Mouse (Mus musculus): Measurements from ENCODE around the gene Lce1e.
"Not testable (repeated sequence)": the region's sequence is repeated elsewhere in the genome, so short reads cannot be mapped to it uniquely, and the experiment has no call there.

Gene Lce1e

DNA sequence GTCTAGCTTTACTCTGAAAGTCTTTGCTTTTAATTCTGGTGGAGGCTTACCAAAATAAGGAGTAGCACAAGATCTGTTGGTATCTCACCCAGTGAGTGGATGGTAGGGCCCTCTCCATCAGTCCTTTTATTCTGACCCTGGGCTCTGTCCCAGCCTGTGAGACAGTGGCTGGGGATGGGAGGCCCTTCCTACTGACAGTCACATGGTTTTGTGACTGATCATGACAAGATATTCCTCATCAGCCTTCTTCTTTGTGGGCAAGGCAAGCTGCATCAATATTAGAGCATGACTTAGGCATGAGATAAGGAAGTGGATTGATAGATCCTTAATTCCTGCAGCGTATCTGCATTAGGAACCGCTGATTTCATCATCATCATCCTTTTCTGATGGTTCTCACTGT, at the start of gene Lce1e:
Gene Lce1e (minus strand): TSS at position 101 of the 400 bp plus-strand sequence.
- DNase-seq (ENCODE audit: low read depth): no peak

GRCm38 (mm10) chr3:92753197-92753596, 44.3 kb upstream of the Lce1e start:
- DNase-seq (ENCODE audit: low read depth): no peak

DNA sequence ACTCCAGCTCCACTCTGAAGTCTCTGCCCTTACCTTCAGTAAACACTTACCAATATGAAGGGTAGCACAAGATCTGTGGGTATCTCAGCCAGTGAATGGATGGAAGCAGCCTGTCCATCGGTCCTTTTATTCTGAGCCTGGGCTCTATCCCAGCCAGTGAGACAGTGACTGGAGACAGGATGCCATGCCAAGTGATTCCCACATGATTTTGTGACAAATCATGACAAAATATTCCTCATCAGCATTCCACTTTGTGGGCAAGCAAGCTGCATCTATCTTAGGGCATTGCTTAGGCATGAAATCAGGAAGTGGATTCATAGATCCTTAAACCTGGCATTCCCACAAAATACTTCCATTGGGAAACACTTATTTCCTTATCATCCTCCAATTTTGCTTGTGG, 43.4 kb upstream of the Lce1e start, which contains the start of gene Lce1g:
Gene Lce1g (minus strand): TSS at position 101 of the 400 bp plus-strand sequence.
- DNase-seq (ENCODE audit: low read depth): no peak

- DNase-seq (ENCODE audit: low read depth): no peak
These were observed 30.1 kb upstream of the Lce1e start, which contains the start of gene Gm38119 for GRCm38 (mm10) chr3:92738996-92739395. Gene Gm38119 (minus strand): TSS chr3:92739096.

DNA sequence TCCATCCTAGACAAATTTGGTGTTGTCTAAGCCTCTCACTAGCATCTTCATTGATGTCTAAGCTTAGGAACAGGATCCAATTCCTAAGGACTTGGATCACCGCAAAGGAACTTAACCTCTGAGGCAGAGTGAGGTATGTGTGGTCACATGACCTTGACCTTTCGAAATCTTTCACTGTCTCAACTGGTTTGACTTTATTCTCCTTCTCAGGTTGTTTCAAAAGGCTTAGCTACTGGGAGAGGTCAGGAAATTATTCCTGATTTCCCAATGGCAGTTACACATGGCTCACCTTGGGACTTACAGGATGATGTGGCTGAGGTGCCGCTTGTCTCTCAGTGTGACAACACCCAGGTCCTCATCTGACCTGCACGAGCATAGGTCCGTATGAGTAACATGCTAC, 13.8 kb upstream of the Lce1e start:
- no peak for DNase-seq (ENCODE audit: low read depth)

GRCm38 (mm10) chr3:92720250-92720649, 11.4 kb upstream of the Lce1e start, which contains the start of gene Lce1f:
Gene Lce1f (minus strand): TSS chr3:92720350.
- no peak for DNase-seq (ENCODE audit: low read depth)

- DNase-seq (ENCODE audit: low read depth): no peak
These were observed 6.2 kb upstream of the Lce1e start for GRCm38 (mm10) chr3:92715122-92715521.

GRCm38 (mm10) chr3:92694613-92695012, 14.3 kb downstream of the Lce1e start:
- no peak for DNase-seq (ENCODE audit: low read depth)

GRCm38 (mm10) chr3:92691688-92692087, 17.2 kb downstream of the Lce1e start:
- DNase-seq (ENCODE audit: low read depth): no peak

GRCm38 (mm10) chr3:92689154-92689553, 19.7 kb downstream of the Lce1e start:
- DNase-seq (ENCODE audit: low read depth): not testable (repeated sequence)

DNA sequence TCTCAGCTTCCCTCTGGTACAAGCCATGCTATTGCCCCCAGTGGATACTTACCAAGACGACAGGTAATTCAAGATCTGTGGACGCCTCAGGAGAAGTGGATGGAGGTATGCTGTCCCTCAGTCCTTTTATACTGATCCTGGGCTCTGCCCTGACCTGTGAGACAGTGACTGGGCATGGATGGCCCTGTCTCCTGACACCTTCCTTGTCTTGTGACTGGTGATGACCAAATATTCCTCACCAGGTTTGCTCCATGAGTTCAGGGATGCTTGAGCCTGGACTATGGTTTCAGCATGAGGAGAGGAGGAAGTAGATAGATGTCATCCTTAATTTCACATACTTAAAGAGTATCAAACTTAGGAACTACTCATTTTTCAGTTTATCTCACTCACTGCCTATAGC, 21.8 kb downstream of the Lce1e start, which contains the start of gene Lce1d:
Gene Lce1d (minus strand): TSS at position 101 of the 400 bp plus-strand sequence.
- DNase-seq (ENCODE audit: low read depth): no peak

- no peak for DNase-seq (ENCODE audit: low read depth)
These were observed 29.9 kb downstream of the Lce1e start, which contains the start of gene Lce1c for GRCm38 (mm10) chr3:92678947-92679346. Gene Lce1c (plus strand): TSS chr3:92679247.

DNA sequence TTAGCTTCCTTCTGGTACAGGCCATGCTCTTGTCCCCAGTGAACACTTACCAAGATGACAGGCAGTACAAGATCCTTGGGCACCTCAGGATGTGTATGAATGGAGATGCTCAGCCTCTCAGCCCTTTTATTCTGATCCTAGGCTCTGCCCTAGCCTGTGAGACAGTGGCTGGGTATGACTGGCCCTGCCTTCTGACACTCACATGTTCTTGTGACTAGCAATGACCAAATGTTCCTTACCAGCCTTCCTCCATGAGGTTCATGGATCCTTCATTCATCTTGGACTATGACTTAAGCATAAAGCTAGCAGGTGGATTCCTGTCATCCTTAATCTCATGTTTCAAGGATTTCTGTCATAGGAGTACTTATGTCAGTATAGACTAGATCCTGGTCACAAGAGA, 38.7 kb downstream of the Lce1e start, which contains the start of gene Lce1a2:
Gene Lce1a2 (minus strand): TSS at position 101 of the 400 bp plus-strand sequence.
- no peak for DNase-seq (ENCODE audit: low read depth)
